7 mouse cellular contexts compared by ENCODE assay signal in the genomic region with DNA sequence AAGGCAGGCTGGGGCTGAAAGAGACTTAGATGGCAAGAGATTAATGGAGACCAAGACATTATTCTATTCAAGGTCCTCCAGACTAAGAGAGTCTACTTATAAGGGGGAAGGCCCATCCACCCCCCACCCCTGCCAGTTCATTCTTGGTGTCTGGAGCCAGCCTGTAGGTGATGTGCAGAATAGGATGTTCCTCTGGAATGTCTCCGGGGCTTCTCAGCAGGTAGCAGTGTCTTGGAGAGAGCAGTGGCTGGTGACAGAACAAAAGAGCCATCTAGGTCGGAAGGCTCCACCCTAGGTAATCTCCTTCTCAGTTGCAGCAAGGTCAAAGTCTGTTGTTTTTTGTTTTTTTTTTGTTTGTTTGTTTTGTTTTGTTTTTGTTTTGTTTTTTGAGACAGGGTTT.
DNase-seq lines count a peak whose midpoint lies in the region.
"Not testable (repeated sequence)": the region's sequence is repeated elsewhere in the genome, so short reads cannot be mapped to it uniquely, and the experiment has no call there.

No protein-coding gene starts in this region.

- H3K27ac ChIP-seq in ES-E14 (ENCODE audit: insufficient read depth, low read depth, low read length, poor library complexity, severe bottlenecking): peak overlapping the region; percentile 67
- not testable (repeated sequence) for H3K27ac ChIP-seq in limb, embryonic 10.5 days

- not testable (repeated sequence) for H3K4me1 ChIP-seq in ES-E14 (ENCODE audit: control insufficient read depth in 2 of 2, insufficient read depth in 2 of 2, low read length in 2 of 2, poor library complexity in 1 of 2); limb, embryonic 10.5 days

- not testable (repeated sequence) for H3K36me3 ChIP-seq in ES-E14 (ENCODE audit: control insufficient read depth, insufficient read depth, low read length, poor library complexity, severe bottlenecking); limb, embryonic 10.5 days

- not testable (repeated sequence) for H3K9ac ChIP-seq in ES-E14 (ENCODE audit: insufficient read depth, low read depth, low read length, poor library complexity, severe bottlenecking)

- H3K27me3 ChIP-seq in limb, embryonic 10.5 days (ENCODE audit: low read depth, poor library complexity, severe bottlenecking): not testable (repeated sequence)

- DNase-seq in ES-CJ7 (ENCODE audit: low read depth, low spot score) (peak; percentile 67), ES-E14 (ENCODE audit: low read depth, low spot score) (peak; percentile 22), R1 (ENCODE audit: low read depth, low spot score) (peak; percentile 81), ZHBTc4 (ENCODE audit: low read depth, low spot score) (peak; percentile 83)
- peak; percentile 73 for DNase-seq in heart, adult 11 months
- peak; percentile 12 for DNase-seq in limb, embryonic 10.5 days (ENCODE audit: low spot score)
- DNase-seq in testis, postnatal 10 days (ENCODE audit: low spot score): peak; percentile 16

- H3K4me3 ChIP-seq in ES-E14 (ENCODE audit: insufficient read depth in 1 of 2, low read depth in 1 of 2, low read length in 2 of 2, poor library complexity in 1 of 2, severe bottlenecking in 1 of 2); limb, embryonic 10.5 days: not testable (repeated sequence)

- H3K9me3 ChIP-seq in ES-E14 (ENCODE audit: control insufficient read depth, insufficient read depth, low read depth, low read length); limb, embryonic 10.5 days (replicated peaks): not testable (repeated sequence)

- in situ Hi-C loops in ES-E14 (cut with MboI; ENCODE audit: low sequenced_read_pairs in 2 of 2, unreplicated experiment in 2 of 2): not testable (repeated sequence)

- WGBS in limb, embryonic 10.5 days: 96% methylated on average over 2 of the region's 2 CpGs

Comparison
In these comparisons a context has a peak if more than half of its experiments do, and no peak if none do; other contexts are left out.
1. DNase-seq: peak in every context shown above with its lines; median percentile 83 in ZHBTc4; 81 in R1; 73 in heart, adult 11 months; 67 in ES-CJ7; 22 in ES-E14; 16 in testis, postnatal 10 days; 12 in limb, embryonic 10.5 days.